Mouse (Mus musculus): Measurements from ENCODE around the gene Oxa1l. TPM values are rescaled to one million over a fixed set of nuclear protein-coding genes. Genes with fewer than 3 reads are reported as not detected.

Oxa1l gene
- polyA plus RNA-seq, 1 experiment from 2014 or later: 50.2 TPM

- H3K4me1 ChIP-seq: peaks cover 7% of the 10 kb centered on the region
- H3K9me3 ChIP-seq: no peaks in the 10 kb centered on the region
- whole genome bisulfite sequencing: 8% methylated on average over 13 of the region's 13 CpGs
- no peaks in the 10 kb centered on the region for H3K36me3 ChIP-seq
- no peak for ATAC-seq (ENCODE audit: low FRiP score, low read depth)
- no peak overlapping the region for H3K4me3 ChIP-seq
- H3K27me3 ChIP-seq (replicated peaks): peaks cover 28% of the 10 kb centered on the region
- H3K9ac ChIP-seq: no peak overlapping the region
- no peak overlapping the region for H3K4me2 ChIP-seq (replicated peaks)
- H3K27ac ChIP-seq: no peak overlapping the region
Observed at GRCm38 (mm10) chr14:54415241-54416020, 54.8 kb downstream of the Oxa1l start.

GRCm38 (mm10) chr14:54416229-54416775, 55.7 kb downstream of the Oxa1l start:
- Histone ChIP-seq H3K4me3 (no peak overlapping the region), H3K4me1 (peaks cover 7% of the 10 kb centered on the region), H3K27me3 (replicated peaks) (peaks cover 28% of the 10 kb centered on the region), H3K36me3 (no peaks in the 10 kb centered on the region), H3K4me2 (replicated peaks) (no peak overlapping the region), H3K27ac (no peak overlapping the region), H3K9ac (no peak overlapping the region), H3K9me3 (no peaks in the 10 kb centered on the region)
- 27% methylated on average over 5 of the region's 5 CpGs for WGBS
- ATAC-seq (ENCODE audit: low FRiP score, low read depth): no peak

- WGBS: 59% methylated on average over 4 of the region's 4 CpGs
- no peak for ATAC-seq (ENCODE audit: low FRiP score, low read depth)
Observed at GRCm38 (mm10) chr14:54416830-54417229, 56.2 kb downstream of the Oxa1l start.

GRCm38 (mm10) chr14:54417623-54418081, 57.0 kb downstream of the Oxa1l start, which contains the start of gene Slc7a7:
TSS of gene Slc7a7 (minus strand) at chr14:54417780.
- ATAC-seq (ENCODE audit: low FRiP score, low read depth): no peak
- peak within 1 kb of the TSS; percentile 33 for H3K4me2 ChIP-seq (replicated peaks)
- H3K9me3 ChIP-seq: no peaks in the 10 kb centered on the region
- H3K9ac ChIP-seq: no peak within 1 kb of the TSS
- no peaks in the 10 kb centered on the region for H3K36me3 ChIP-seq
- 7% methylated on average over 19 of the region's 19 CpGs for WGBS
- H3K27ac ChIP-seq: no peak within 1 kb of the TSS
- H3K4me1 ChIP-seq: peaks cover 7% of the 10 kb centered on the region
- H3K27me3 ChIP-seq (replicated peaks): peaks cover 28% of the 10 kb centered on the region
- no peak within 1 kb of the TSS for H3K4me3 ChIP-seq

More at GRCm38 (mm10) chr14:54416830-54417229, 56.2 kb downstream of the Oxa1l start:
- H3K27me3 ChIP-seq (replicated peaks): peaks cover 28% of the 10 kb centered on the region
- no peak overlapping the region for H3K27ac ChIP-seq
- no peaks in the 10 kb centered on the region for H3K9me3 ChIP-seq
- H3K36me3 ChIP-seq: no peaks in the 10 kb centered on the region
- H3K4me2 ChIP-seq (replicated peaks): no peak overlapping the region
- H3K9ac ChIP-seq: no peak overlapping the region
- H3K4me3 ChIP-seq: no peak overlapping the region
- peaks cover 7% of the 10 kb centered on the region for H3K4me1 ChIP-seq

Other genes starting within 250 kb of the Oxa1l start
- gene Dad1, start 106.7 kb upstream of the Oxa1l start, polyA plus RNA-seq (2016; fragmentation: Nextera tagmentation; extraction: Ambion mirVana): 270 and 281 TPM in 2 replicates
- gene Abhd4, start 106.6 kb upstream of the Oxa1l start, polyA plus RNA-seq (2016; fragmentation: Nextera tagmentation; extraction: Ambion mirVana): 45.1 and 48.7 TPM in 2 replicates
- not detected in 2 replicates for gene Olfr49, start 75.9 kb upstream of the Oxa1l start, polyA plus RNA-seq (2016; fragmentation: Nextera tagmentation; extraction: Ambion mirVana)
- gene Slc7a7, start 56.9 kb downstream of the Oxa1l start, polyA plus RNA-seq (2016; fragmentation: Nextera tagmentation; extraction: Ambion mirVana): 5.6 and 5.7 TPM in 2 replicates
- 250 and 276 TPM in 2 replicates for gene Mrpl52, start 66.1 kb downstream of the Oxa1l start, polyA plus RNA-seq (2016; fragmentation: Nextera tagmentation; extraction: Ambion mirVana)
- gene Mmp14, start 70.8 kb downstream of the Oxa1l start, polyA plus RNA-seq (2016; fragmentation: Nextera tagmentation; extraction: Ambion mirVana): 79.5 and 81.0 TPM in 2 replicates
- gene Lrp10, start 103.3 kb downstream of the Oxa1l start, polyA plus RNA-seq (2016; fragmentation: Nextera tagmentation; extraction: Ambion mirVana): 34.9 and 37.5 TPM in 2 replicates
- 40.0 and 41.4 TPM in 2 replicates for gene Rem2, start 115.3 kb downstream of the Oxa1l start, polyA plus RNA-seq (2016; fragmentation: Nextera tagmentation; extraction: Ambion mirVana)
- gene Prmt5, start 156.7 kb downstream of the Oxa1l start, polyA plus RNA-seq (2016; fragmentation: Nextera tagmentation; extraction: Ambion mirVana): 102 and 105 TPM in 2 replicates
- gene Haus4, start 193.8 kb downstream of the Oxa1l start, polyA plus RNA-seq (2016; fragmentation: Nextera tagmentation; extraction: Ambion mirVana): 32.1 and 37.9 TPM in 2 replicates
- gene Ajuba, start 216.7 kb downstream of the Oxa1l start, polyA plus RNA-seq (2016; fragmentation: Nextera tagmentation; extraction: Ambion mirVana): 32.9 and 36.6 TPM in 2 replicates
- gene 4931414P19Rik, start 245.2 kb downstream of the Oxa1l start, polyA plus RNA-seq (2016; fragmentation: Nextera tagmentation; extraction: Ambion mirVana): 8.4 and 8.6 TPM in 2 replicates

Data from neural tube, embryonic 12.5 days (tissue).